Mouse (Mus musculus) limb, embryonic 11.5 days (tissue): Measurements from ENCODE around the gene Ube2c. TPM values are rescaled to one million over a fixed set of nuclear protein-coding genes. Genes with fewer than 3 reads are reported as not detected.

Source experiments
- ATAC-seq: fragments of 200-750 bp; cut with Nextera tagmentation; 2 replicates; pipeline ENCODE4 v1.8.0; 2017; ENCODE audit warnings: low read depth; ENCODE audit not compliant: insufficient number of reproducible peaks, low FRiP score, low TSS enrichment
- DNase-seq: peaks from one replicate; pipeline ENCODE4 v3.0.0-alpha.2; 2015; ENCODE audit warnings: low spot score
- H3K27ac ChIP-seq: fragments of 300-500 bp; sonication (generic); replicated peaks from 2 replicates; pipeline ENCODE4 v1.5.1; 2014; ENCODE audit warnings: low read depth, mild to moderate bottlenecking, low read length
- H3K27me3 ChIP-seq: fragments of 300-500 bp; sonication (generic); 2 replicates; pipeline ENCODE4 v1.6.1; 2014; ENCODE audit warnings: mild to moderate bottlenecking, low read length, mixed read lengths; ENCODE audit not compliant: control insufficient read depth, insufficient read depth
- H3K36me3 ChIP-seq: fragments of 300-500 bp; sonication (generic); 2 replicates; pipeline ENCODE4 v1.6.1; 2014; ENCODE audit warnings: mild to moderate bottlenecking, low read length, moderate library complexity, mixed read lengths; ENCODE audit not compliant: control insufficient read depth, insufficient read depth
- H3K4me1 ChIP-seq: fragments of 300-500 bp; sonication (generic); 2 replicates; pipeline ENCODE4 v1.6.1; 2014; ENCODE audit warnings: low read length, mixed read lengths; ENCODE audit not compliant: control insufficient read depth, insufficient read depth
- H3K4me2 ChIP-seq: fragments of 300-500 bp; sonication (generic); 2 replicates; pipeline ENCODE4 v1.6.1; 2014; ENCODE audit warnings: low read depth, mild to moderate bottlenecking, moderate library complexity; ENCODE audit not compliant: severe bottlenecking
- H3K4me3 ChIP-seq: fragments of 300-500 bp; sonication (generic); 2 replicates; pipeline ENCODE4 v1.5.1; 2014; ENCODE audit warnings: low read depth, low read length
- H3K9ac ChIP-seq: fragments of 300-500 bp; sonication (generic); 2 replicates; pipeline ENCODE4 v1.6.1; 2014; ENCODE audit warnings: mild to moderate bottlenecking, low read length
- H3K9me3 ChIP-seq: fragments of 300-500 bp; sonication (generic); 2 replicates; pipeline ENCODE4 v1.6.1; 2016; ENCODE audit warnings: low read length; ENCODE audit not compliant: control insufficient read depth
- WGBS: fragments of 180-500 bp; shearing (Covaris S2); extraction: QIAGEN DNeasy Blood & Tissue Kit; methylation state at CpG from one replicate; pipeline ENCODE4 v1.1.7; 2014; 5-methylcytosine and 5-hydroxymethylcytosine counted together
- polyA plus RNA-seq: library from polyadenylated mRNA; unstranded; fragments of >200 nt; fragmentation: Nextera tagmentation; extraction: Ambion mirVana; gene quantifications from 2 replicates; pipeline ENCODE4 v1.2.1, GENCODE M21; 2014

Gene Ube2c
- polyA plus RNA-seq, 1 experiment from 2014 or later: 634 TPM

GRCm38 (mm10) chr2:164787032-164787431 is 17.3 kb downstream of the Ube2c start:
- no peak for DNase-seq
- no peaks in the 10 kb centered on the region for H3K9me3 ChIP-seq
- WGBS: 86% methylated on average over 3 of the region's 3 CpGs

GRCm38 (mm10) chr2:164787779-164788178 is 18.1 kb downstream of the Ube2c start:
- Histone ChIP-seq H3K27ac (no peak overlapping the region), H3K4me2 (no peak overlapping the region), H3K27me3 (no peaks in the 10 kb centered on the region), H3K9ac (no peak overlapping the region), H3K36me3 (no peaks in the 10 kb centered on the region; the same call in 1 of the 2 replicates), H3K9me3 (no peaks in the 10 kb centered on the region), H3K4me3 (no peak overlapping the region), H3K4me1 (0 out of 2 replicates have a peak, but pooled peaks cover 2% of the 10 kb centered on the region)
- 83% methylated on average over 10 of the region's 10 CpGs for WGBS
- no peak for ATAC-seq
- DNase-seq: no peak

More at GRCm38 (mm10) chr2:164787032-164787431, 17.3 kb downstream of the Ube2c start:
- no peak for ATAC-seq
- no peaks in the 10 kb centered on the region for H3K27me3 ChIP-seq
- no peak overlapping the region for H3K4me3 ChIP-seq
- H3K4me1 ChIP-seq: 0 out of 2 replicates have a peak, but pooled peaks cover 2% of the 10 kb centered on the region
- H3K9ac ChIP-seq: no peak overlapping the region
- H3K27ac ChIP-seq: no peak overlapping the region
- H3K36me3 ChIP-seq: no peaks in the 10 kb centered on the region
- H3K4me2 ChIP-seq: peak overlapping the region; percentile 93

- no peaks in the 10 kb centered on the region for H3K9me3 ChIP-seq
- H3K4me1 ChIP-seq: 0 out of 2 replicates have a peak, but pooled peaks cover 2% of the 10 kb centered on the region
- WGBS: 77% methylated on average over 4 of the region's 4 CpGs
- H3K9ac ChIP-seq: no peak overlapping the region
- DNase-seq (no peak), ATAC-seq (no peak)
- H3K4me2 ChIP-seq: no peak overlapping the region
- no peaks in the 10 kb centered on the region for H3K27me3 ChIP-seq
- no peak overlapping the region for H3K27ac ChIP-seq
- no peaks in the 10 kb centered on the region; the same call in 1 of the 2 replicates for H3K36me3 ChIP-seq
- H3K4me3 ChIP-seq: no peak overlapping the region
Measured at GRCm38 (mm10) chr2:164788411-164788810, 18.7 kb downstream of the Ube2c start.

- Histone ChIP-seq H3K27me3 (no peaks in the 10 kb centered on the region), H3K27ac (no peak overlapping the region), H3K9me3 (no peaks in the 10 kb centered on the region), H3K4me2 (no peak overlapping the region), H3K4me1 (0 out of 2 replicates have a peak, but pooled peaks cover 2% of the 10 kb centered on the region), H3K36me3 (no peaks in the 10 kb centered on the region; the same call in 1 of the 2 replicates), H3K9ac (no peak overlapping the region), H3K4me3 (no peak overlapping the region)
- no peak for DNase-seq
- 81% methylated on average over 4 of the region's 4 CpGs for WGBS
- ATAC-seq: no peak
Measured at GRCm38 (mm10) chr2:164790451-164790850, 20.8 kb downstream of the Ube2c start.

GRCm38 (mm10) chr2:164791841-164792261 is 22.2 kb downstream of the Ube2c start:
- Histone ChIP-seq H3K4me2 (no peak overlapping the region), H3K27ac (no peak overlapping the region), H3K36me3 (no peaks in the 10 kb centered on the region; the same call in 1 of the 2 replicates), H3K4me3 (no peak overlapping the region), H3K4me1 (0 out of 2 replicates have a peak, but pooled peaks cover 2% of the 10 kb centered on the region), H3K9ac (no peak overlapping the region), H3K27me3 (no peaks in the 10 kb centered on the region), H3K9me3 (no peaks in the 10 kb centered on the region)
- WGBS: 95% methylated on average over 18 of the region's 18 CpGs
- no peak for DNase-seq
- no peak for ATAC-seq

- Histone ChIP-seq H3K27me3 (no peaks in the 10 kb centered on the region), H3K4me2 (no peak overlapping the region; the same call in 1 of the 2 replicates), H3K36me3 (no peaks in the 10 kb centered on the region; the same call in 1 of the 2 replicates), H3K4me3 (no peak overlapping the region), H3K9ac (no peak overlapping the region), H3K27ac (no peak overlapping the region), H3K4me1 (0 out of 2 replicates have a peak, but pooled peaks cover 2% of the 10 kb centered on the region), H3K9me3 (no peaks in the 10 kb centered on the region)
- ATAC-seq: no peak
- no peak for DNase-seq
- WGBS: 93% methylated on average over 12 of the region's 12 CpGs
Measured at GRCm38 (mm10) chr2:164792400-164793190, 22.9 kb downstream of the Ube2c start.

- no peak overlapping the region for H3K4me2 ChIP-seq
- peak; percentile 71 for DNase-seq
Measured at GRCm38 (mm10) chr2:164793236-164793635, 23.5 kb downstream of the Ube2c start.

GRCm38 (mm10) chr2:164793772-164794171 is 24.1 kb downstream of the Ube2c start:
- peaks cover 4% of the 10 kb centered on the region; the same call in 1 of the 2 replicates for H3K36me3 ChIP-seq
- H3K9ac ChIP-seq: no peak overlapping the region
- no peak overlapping the region for H3K27ac ChIP-seq
- no peaks in the 10 kb centered on the region for H3K4me1 ChIP-seq
- H3K4me3 ChIP-seq: no peak overlapping the region
- no peaks in the 10 kb centered on the region for H3K27me3 ChIP-seq
- 90% methylated on average over 2 of the region's 2 CpGs for WGBS
- no peaks in the 10 kb centered on the region for H3K9me3 ChIP-seq
- no peak for DNase-seq
- ATAC-seq: no peak
- H3K4me2 ChIP-seq: no peak overlapping the region

More at GRCm38 (mm10) chr2:164793236-164793635, 23.5 kb downstream of the Ube2c start:
- Histone ChIP-seq H3K27me3 (no peaks in the 10 kb centered on the region), H3K4me3 (no peak overlapping the region), H3K9me3 (no peaks in the 10 kb centered on the region), H3K27ac (no peak overlapping the region), H3K4me1 (0 out of 2 replicates have a peak, but pooled peaks cover 2% of the 10 kb centered on the region), H3K9ac (no peak overlapping the region), H3K36me3 (peaks cover 4% of the 10 kb centered on the region; the same call in 1 of the 2 replicates)
- ATAC-seq: no peak
- 84% methylated on average over 3 of the region's 3 CpGs for WGBS
